Mouse (Mus musculus) MEL (cell line): Measurements from ENCODE around the gene Cldn9. TPM values are rescaled to one million over a fixed set of nuclear protein-coding genes. Genes with fewer than 3 reads are reported as not detected.

Source experiments
- DNase-seq: peaks from one replicate; pipeline ENCODE4 v3.0.0; 2011; ENCODE audit warnings: low read depth, low spot score
- H3K27ac ChIP-seq: 2 replicates; pipeline ENCODE4 v1.5.1; 2012; ENCODE audit warnings: low read depth, mild to moderate bottlenecking, control low read depth, low read length, moderate library complexity; ENCODE audit not compliant: control insufficient read depth
- H3K27me3 ChIP-seq, 2 experiments: fragments of 150-350 bp in 1 of 2; sonication (generic) in 1 of 2; 2 replicates each; pipeline ENCODE4 v1.6.1; 2012; ENCODE audit warnings: low read length in 2 of 2, mild to moderate bottlenecking in 2 of 2, improper control_type of control experiment in 1 of 2, moderate library complexity in 1 of 2; ENCODE audit not compliant: insufficient read depth in 2 of 2, control insufficient read depth in 1 of 2
- H3K36me3 ChIP-seq, 2 experiments: 2 replicates each; pipeline ENCODE4 v1.6.1; 2012 to 2014; ENCODE audit warnings: low read length in 2 of 2, improper control_type of control experiment in 1 of 2, inconsistent platforms in 1 of 2, mild to moderate bottlenecking in 1 of 2; ENCODE audit not compliant: insufficient read depth in 2 of 2, control insufficient read depth in 1 of 2
- H3K4me1 ChIP-seq, 2 experiments: fragments of 150-350 bp in 1 of 2; sonication (generic) in 1 of 2; 2 replicates each; pipeline ENCODE4 v1.6.1; 2012; ENCODE audit warnings: low read length in 2 of 2, improper control_type of control experiment in 1 of 2, mild to moderate bottlenecking in 1 of 2; ENCODE audit not compliant: insufficient read depth in 2 of 2, control insufficient read depth in 1 of 2
- H3K4me3 ChIP-seq, 2 experiments: fragments of 150-350 bp in 1 of 2; sonication (generic) in 1 of 2; 2 replicates each; pipeline ENCODE4 v1.5.1; 2012; ENCODE audit warnings: low read depth in 2 of 2, low read length in 2 of 2, mild to moderate bottlenecking in 2 of 2, moderate library complexity in 2 of 2, control low read depth in 1 of 2, improper control_type of control experiment in 1 of 2; ENCODE audit not compliant: control insufficient read depth in 1 of 2, insufficient read depth in 1 of 2
- H3K79me2 ChIP-seq: 2 replicates; pipeline ENCODE4 v1.6.1; 2012; ENCODE audit warnings: mild to moderate bottlenecking, low read length, moderate library complexity; ENCODE audit not compliant: control insufficient read depth, poor library complexity, insufficient read depth
- H3K9ac ChIP-seq: 2 replicates; pipeline ENCODE4 v1.6.1; 2012; ENCODE audit warnings: low read depth, mild to moderate bottlenecking, control low read depth, low read length, moderate library complexity; ENCODE audit not compliant: control insufficient read depth, poor library complexity, severe bottlenecking
- H3K9me3 ChIP-seq: fragments of 150-350 bp; sonication (generic); replicated peaks from 2 replicates; pipeline ENCODE4 v1.6.1; 2012; ENCODE audit warnings: mild to moderate bottlenecking, low read length, improper control_type of control experiment, moderate library complexity; ENCODE audit not compliant: insufficient read depth
- CHD2 ChIP-seq: IDR thresholded peaks from 2 replicates; pipeline ENCODE4 v1.6.1; 2011; ENCODE audit warnings: low read length, improper control_type of control experiment
- CTCF ChIP-seq, 3 experiments: IDR thresholded peaks in 2 of 3; conservative IDR thresholded peaks in 1 of 3; 2 replicates each; pipeline ENCODE4 v1.5.1; 2011 to 2012; ENCODE audit warnings: low read length in 3 of 3, low read depth in 2 of 3, mild to moderate bottlenecking in 2 of 3, improper control_type of control experiment in 1 of 3, inconsistent platforms in 1 of 3, mixed read lengths in 1 of 3, moderate library complexity in 1 of 3; ENCODE audit not compliant: control insufficient read depth in 1 of 3, insufficient read depth in 1 of 3, poor library complexity in 1 of 3, severe bottlenecking in 1 of 3
- EP300 ChIP-seq, 2 experiments: IDR thresholded peaks; 2 replicates each; pipeline ENCODE4 v1.6.1; 2011; ENCODE audit warnings: improper control_type of control experiment in 2 of 2, low read length in 2 of 2, low read depth in 1 of 2, mild to moderate bottlenecking in 1 of 2
- HCFC1 ChIP-seq: IDR thresholded peaks from 2 replicates; pipeline ENCODE4 v1.6.1; 2012; ENCODE audit warnings: low read depth, mild to moderate bottlenecking, inconsistent platforms, low read length, improper control_type of control experiment, moderate library complexity
- JUND ChIP-seq: IDR thresholded peaks from 2 replicates; pipeline ENCODE4 v1.6.1; 2011; ENCODE audit warnings: low read depth, mild to moderate bottlenecking, improper control_type of control experiment, low read length
- MAX ChIP-seq: IDR thresholded peaks from 2 replicates; pipeline ENCODE4 v1.6.1; 2011; ENCODE audit warnings: low read length, improper control_type of control experiment
- MAZ ChIP-seq: IDR thresholded peaks from 2 replicates; pipeline ENCODE4 v1.6.1; 2012; ENCODE audit warnings: low read depth, mild to moderate bottlenecking, inconsistent platforms, low read length, improper control_type of control experiment
- MYB ChIP-seq: IDR thresholded peaks from 2 replicates; pipeline ENCODE4 v1.6.1; 2011; ENCODE audit warnings: mild to moderate bottlenecking, low read depth, low read length, improper control_type of control experiment
- MYC ChIP-seq: IDR thresholded peaks from 2 replicates; pipeline ENCODE4 v1.6.1; 2011; ENCODE audit warnings: low read depth, mild to moderate bottlenecking, low read length, improper control_type of control experiment, moderate library complexity
- NELFE ChIP-seq: IDR thresholded peaks from 2 replicates; pipeline ENCODE4 v1.6.1; 2011; ENCODE audit warnings: low read depth, low read length, improper control_type of control experiment
- RAD21 ChIP-seq: IDR thresholded peaks from 2 replicates; pipeline ENCODE4 v1.6.1; 2011; ENCODE audit warnings: mild to moderate bottlenecking, low read depth, low read length, improper control_type of control experiment
- RCOR1 ChIP-seq: IDR thresholded peaks from 2 replicates; pipeline ENCODE4 v1.6.1; 2012; ENCODE audit warnings: low read depth, mild to moderate bottlenecking, inconsistent platforms, low read length, improper control_type of control experiment
- SIN3A ChIP-seq: IDR thresholded peaks from 2 replicates; pipeline ENCODE4 v1.6.1; 2012; ENCODE audit warnings: low read length, improper control_type of control experiment, inconsistent platforms
- TCF12 ChIP-seq: IDR thresholded peaks from 2 replicates; pipeline ENCODE4 v1.6.1; 2014; ENCODE audit warnings: low read depth, mild to moderate bottlenecking, inconsistent platforms, low read length, improper control_type of control experiment, moderate library complexity
- UBTF ChIP-seq: IDR thresholded peaks from 2 replicates; pipeline ENCODE4 v1.6.1; 2012; ENCODE audit warnings: low read depth, mild to moderate bottlenecking, inconsistent platforms, low read length, improper control_type of control experiment, moderate library complexity, borderline replicate concordance; ENCODE audit not compliant: insufficient read depth
- ZMIZ1 ChIP-seq: IDR thresholded peaks from 2 replicates; pipeline ENCODE4 v1.6.1; 2012; ENCODE audit warnings: low read depth, mild to moderate bottlenecking, inconsistent platforms, low read length, improper control_type of control experiment, moderate library complexity
- polyA plus RNA-seq, 2 experiments: library from polyadenylated mRNA; stranded (reverse) in 1 of 2; unstranded in 1 of 2; fragments of >175 nt in 1 of 2; fragments of >200 nt in 1 of 2; gene quantifications; 2 replicates each; pipeline versions ENCODE4 v1.2.1 to v1.2.4; 2012; ENCODE audit warnings: low replicate concordance in 2 of 2, low read depth in 1 of 2; ENCODE audit not compliant: insufficient read length in 2 of 2, insufficient read depth in 1 of 2, missing spikeins in 1 of 2
- total RNA-seq: library from RNA; depleted of rRNA; stranded (reverse); fragments of 300-350 nt; gene quantifications from 2 replicates; pipeline ENCODE4 v1.2.3, GENCODE M21; 2012; rRNA removed

Gene Cldn9
- total and polyA plus RNA-seq, 3 experiments: 0.18 to 0.19 TPM; not detected in 1

DNA sequence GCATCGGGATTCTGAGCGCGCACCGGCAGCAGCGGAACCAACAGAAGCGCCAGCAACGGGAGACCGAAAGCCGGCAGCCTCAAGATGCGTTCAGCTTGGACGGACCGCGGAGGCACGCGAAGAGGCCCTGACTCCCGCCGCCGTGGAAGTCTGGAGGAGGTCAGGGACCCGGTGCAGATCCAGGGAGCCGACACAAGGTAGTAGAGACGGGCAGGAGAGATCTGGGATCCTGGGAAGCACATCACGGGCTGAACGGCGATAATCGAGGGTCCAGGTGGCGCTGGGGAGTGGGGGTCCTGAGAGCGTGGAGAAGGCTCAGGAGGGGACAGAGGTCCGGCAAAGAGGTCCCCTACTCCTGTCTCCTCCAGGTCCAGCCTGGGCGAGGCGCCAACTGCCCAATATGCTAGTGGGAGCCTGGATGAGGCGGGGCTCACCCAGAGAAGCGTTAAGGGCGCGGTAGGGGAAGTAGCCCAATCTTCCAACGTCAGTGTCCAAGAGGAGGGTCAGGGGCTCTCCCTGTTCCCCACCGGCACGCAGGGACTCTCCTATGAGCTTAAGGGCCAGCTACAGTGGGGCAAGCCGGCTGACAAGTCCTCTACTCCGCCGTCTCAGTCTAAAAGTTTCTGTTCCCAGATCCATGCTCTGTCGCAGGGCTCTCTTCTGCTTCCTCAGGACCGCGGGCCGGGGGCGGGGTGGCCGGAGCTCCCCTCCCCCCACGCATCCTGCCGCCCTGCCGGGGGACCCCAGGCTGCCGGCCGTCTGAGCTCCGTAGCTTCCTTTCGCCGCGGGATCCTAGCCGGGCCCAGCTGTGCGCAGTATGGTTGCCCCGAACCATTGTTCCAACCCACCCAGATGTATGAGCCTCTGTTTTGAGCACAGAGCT, 39.0 kb downstream of the Cldn9 start, which contains the start of gene Mmp25:
TSS of gene Mmp25 (minus strand) at position 665 of the 883 bp plus-strand sequence.
- H3K36me3 ChIP-seq: no peaks in the 10 kb centered on the region
- no peak within 1 kb of the TSS for H3K4me3 ChIP-seq
- no peak within 1 kb of the TSS for H3K27ac ChIP-seq
- no peaks in the 10 kb centered on the region for H3K79me2 ChIP-seq
- no peak for DNase-seq
- H3K27me3 ChIP-seq: peaks cover 2 to 5% of the 10 kb centered on the region in 2 experiments; a peak in 2 of 4 replicates
- no peaks in the 10 kb centered on the region for H3K9me3 ChIP-seq
- no peak within 1 kb of the TSS for H3K9ac ChIP-seq
- H3K4me1 ChIP-seq: no peaks in the 10 kb centered on the region
- TF ChIP-seq CTCF (IDR thresholded peaks at IDR 0.05 in 2 of 3, conservative IDR thresholded peaks at IDR 0.05 in 1 of 3; ENCODE audit: control insufficient read depth in 1 of 3, insufficient read depth in 1 of 3, low read depth in 2 of 3, low read length in 3 of 3, poor library complexity in 1 of 3, severe bottlenecking in 1 of 3): no peak
- no peak for TF ChIP-seq MAZ
- TF ChIP-seq SIN3A: no peak
- no peak for TF ChIP-seq NELFE
- TF ChIP-seq RCOR1: no peak
- TF ChIP-seq TCF12: no peak
- TF ChIP-seq MYB: no peak
- no peak for TF ChIP-seq MYC
- no peak for TF ChIP-seq RAD21
- no peak for TF ChIP-seq EP300 (IDR thresholded peaks at IDR 0.05; ENCODE audit: low read depth in 1 of 2, low read length in 2 of 2)
- no peak for TF ChIP-seq JUND
- no peak for TF ChIP-seq MAX
- TF ChIP-seq UBTF: no peak
- no peak for TF ChIP-seq CHD2
- TF ChIP-seq HCFC1: no peak
- no peak for TF ChIP-seq ZMIZ1

Other genes with a start within 250 kb of the Cldn9 start
- not detected in 2 replicates for gene Vmn2r117, start 204.3 kb downstream of the Cldn9 start, total RNA-seq
- not detected for gene Vmn2r117, start 204.3 kb downstream of the Cldn9 start, polyA plus RNA-seq
- 3.4 and 3.8 TPM in 2 replicates for gene Zfp213, start 119.8 kb downstream of the Cldn9 start, total RNA-seq
- gene Zfp213, start 119.8 kb downstream of the Cldn9 start, polyA plus RNA-seq: 1 to 10 TPM in 1 of 2 experiments, not detected in 1; 3.0 TPM
- 0.08 and 0.16 TPM in 2 replicates for gene Zfp13, start 84.5 kb downstream of the Cldn9 start, total RNA-seq
- gene Zfp13, start 84.5 kb downstream of the Cldn9 start, polyA plus RNA-seq: under 1 TPM in 1 of 2 experiments, not detected in 1; 0.38 TPM
- not detected in 2 replicates for gene Zscan10, start 83.2 kb downstream of the Cldn9 start, total RNA-seq
- under 1 TPM in 1 of 2 experiments, not detected in 1; 0.08 TPM for gene Zscan10, start 83.2 kb downstream of the Cldn9 start, polyA plus RNA-seq
- gene Mmp25, start 38.7 kb downstream of the Cldn9 start, total RNA-seq: 0.03 TPM in 1 of 2 replicates, not detected in the other
- gene Mmp25, start 38.7 kb downstream of the Cldn9 start, polyA plus RNA-seq: under 1 TPM in 1 of 2 experiments, not detected in 1; 0.01 TPM
- gene Bicdl2, start 23.5 kb downstream of the Cldn9 start, total RNA-seq: 0.08 TPM in 1 of 2 replicates, not detected in the other
- gene Bicdl2, start 23.5 kb downstream of the Cldn9 start, polyA plus RNA-seq: under 1 TPM in 1 of 2 experiments, not detected in 1; 0.17 TPM
- gene Hcfc1r1, start 10.4 kb downstream of the Cldn9 start, total RNA-seq: 11.0 and 15.6 TPM in 2 replicates
- 10 to 100 TPM in 1 of 2 experiments, not detected in 1; 81.6 TPM for gene Hcfc1r1, start 10.4 kb downstream of the Cldn9 start, polyA plus RNA-seq
- 26.4 and 36.9 TPM in 2 replicates for gene Thoc6, start 10.1 kb downstream of the Cldn9 start, total RNA-seq
- gene Thoc6, start 10.1 kb downstream of the Cldn9 start, polyA plus RNA-seq: 10 to 100 TPM in 1 of 2 experiments, not detected in 1; 62.9 TPM
- gene Tnfrsf12a, start 6.6 kb downstream of the Cldn9 start, total RNA-seq: 15.4 and 18.8 TPM in 2 replicates
- gene Tnfrsf12a, start 6.6 kb downstream of the Cldn9 start, polyA plus RNA-seq: 10 to 100 TPM in 1 of 2 experiments, not detected in 1; 14.7 TPM
- not detected in 2 replicates for gene Cldn6, start 4.8 kb downstream of the Cldn9 start, total RNA-seq
- not detected for gene Cldn6, start 4.8 kb downstream of the Cldn9 start, polyA plus RNA-seq
- not detected in 2 replicates for gene 1520401A03Rik, start 38.8 kb upstream of the Cldn9 start, total RNA-seq
- gene 1520401A03Rik, start 38.8 kb upstream of the Cldn9 start, polyA plus RNA-seq: not detected
- 15.8 and 16.6 TPM in 2 replicates for gene Pkmyt1, start 42.3 kb upstream of the Cldn9 start, total RNA-seq
- 10 to 100 TPM in 1 of 2 experiments, not detected in 1; 49.8 TPM for gene Pkmyt1, start 42.3 kb upstream of the Cldn9 start, polyA plus RNA-seq
- gene Paqr4, start 56.8 kb upstream of the Cldn9 start, total RNA-seq: 5.2 and 6.5 TPM in 2 replicates
- 10 to 100 TPM in 1 of 2 experiments, not detected in 1; 10.7 TPM for gene Paqr4, start 56.8 kb upstream of the Cldn9 start, polyA plus RNA-seq
- 0.10 TPM in 1 of 2 replicates, not detected in the other for gene Kremen2, start 61.8 kb upstream of the Cldn9 start, total RNA-seq
- under 1 TPM in 1 of 2 experiments, not detected in 1; 0.11 TPM for gene Kremen2, start 61.8 kb upstream of the Cldn9 start, polyA plus RNA-seq
- gene Flywch1, start 87.6 kb upstream of the Cldn9 start, total RNA-seq: 14.8 and 15.3 TPM in 2 replicates
- gene Flywch1, start 87.6 kb upstream of the Cldn9 start, polyA plus RNA-seq: 10 to 100 TPM in 1 of 2 experiments, not detected in 1; 29.7 TPM
- 0.62 and 0.69 TPM in 2 replicates for gene Flywch2, start 102.1 kb upstream of the Cldn9 start, total RNA-seq
- 1 to 10 TPM in 1 of 2 experiments, not detected in 1; 6.2 TPM for gene Flywch2, start 102.1 kb upstream of the Cldn9 start, polyA plus RNA-seq
- 56.2 and 68.9 TPM in 2 replicates for gene Srrm2, start 106.5 kb upstream of the Cldn9 start, total RNA-seq
- gene Srrm2, start 106.5 kb upstream of the Cldn9 start, polyA plus RNA-seq: 100 to 1,000 TPM; 505 to 988 TPM
- gene Elob, start 145.1 kb upstream of the Cldn9 start, total RNA-seq: 453 and 486 TPM in 2 replicates
- 100 to 1,000 TPM in 1 of 2 experiments, not detected in 1; 609 TPM for gene Elob, start 145.1 kb upstream of the Cldn9 start, polyA plus RNA-seq
- 0.08 and 0.42 TPM in 2 replicates for gene Prss33, start 152.0 kb upstream of the Cldn9 start, total RNA-seq
- gene Prss33, start 152.0 kb upstream of the Cldn9 start, polyA plus RNA-seq: 1 to 10 TPM in 1 of 2 experiments, not detected in 1; 1.0 TPM
- gene Prss32, start 159.8 kb upstream of the Cldn9 start, total RNA-seq: not detected in 2 replicates
- gene Prss32, start 159.8 kb upstream of the Cldn9 start, polyA plus RNA-seq: under 1 TPM in 1 of 2 experiments, not detected in 1; 0.71 TPM
- gene Prss41, start 160.1 kb upstream of the Cldn9 start, total RNA-seq: 2.6 and 3.4 TPM in 2 replicates
- 10 to 100 TPM in 1 of 2 experiments, not detected in 1; 12.8 TPM for gene Prss41, start 160.1 kb upstream of the Cldn9 start, polyA plus RNA-seq
- gene Prss21, start 184.0 kb upstream of the Cldn9 start, total RNA-seq: not detected in 2 replicates
- not detected for gene Prss21, start 184.0 kb upstream of the Cldn9 start, polyA plus RNA-seq
- gene Dcpp1, start 196.8 kb upstream of the Cldn9 start, total RNA-seq: not detected in 2 replicates
- not detected for gene Dcpp1, start 196.8 kb upstream of the Cldn9 start, polyA plus RNA-seq
- gene Dcpp2, start 196.9 kb upstream of the Cldn9 start, total RNA-seq: not detected in 2 replicates
- gene Dcpp2, start 196.9 kb upstream of the Cldn9 start, polyA plus RNA-seq: not detected
- not detected in 2 replicates for gene Dcpp3, start 233.4 kb upstream of the Cldn9 start, total RNA-seq
- not detected for gene Dcpp3, start 233.4 kb upstream of the Cldn9 start, polyA plus RNA-seq